Mouse (Mus musculus) forebrain, embryonic 14.5 days (tissue): ENCODE results near the gene Ggcx. TPM values are rescaled to one million over a fixed set of nuclear protein-coding genes. Genes with fewer than 3 reads are reported as not detected.

Experiments used
- ATAC-seq: fragments of 200-750 bp; cut with Nextera tagmentation; 2 replicates; pipeline ENCODE4 v1.8.0; 2017; ENCODE audit warnings: mild to moderate bottlenecking, moderate library complexity
- DNase-seq: peaks from one replicate; pipeline ENCODE4 v3.0.0-alpha.2; 2015; ENCODE audit warnings: low spot score
- H3K27ac ChIP-seq: fragments of 300-500 bp; sonication (generic); 2 replicates; pipeline ENCODE4 v1.5.1; 2014; ENCODE audit warnings: low read depth, mild to moderate bottlenecking, control low read depth, low read length, moderate library complexity
- H3K27me3 ChIP-seq: fragments of 300-500 bp; sonication (generic); replicated peaks from 2 replicates; pipeline ENCODE4 v1.6.1; 2014; ENCODE audit warnings: low read length, control low read depth, mixed read lengths; ENCODE audit not compliant: control insufficient read depth, insufficient read depth
- H3K36me3 ChIP-seq: fragments of 300-500 bp; sonication (generic); 2 replicates; pipeline ENCODE4 v1.6.1; 2014; ENCODE audit warnings: low read length, control low read depth; ENCODE audit not compliant: control insufficient read depth, insufficient read depth
- H3K4me1 ChIP-seq: fragments of 300-500 bp; sonication (generic); 2 replicates; pipeline ENCODE4 v1.6.1; 2014; ENCODE audit warnings: antibody characterized with exemption, low read length, control low read depth; ENCODE audit not compliant: control insufficient read depth, insufficient read depth
- H3K4me2 ChIP-seq: fragments of 300-500 bp; sonication (generic); 2 replicates; pipeline ENCODE4 v1.6.1; 2014; ENCODE audit warnings: mild to moderate bottlenecking, control low read depth, low read length
- H3K4me3 ChIP-seq: fragments of 300-500 bp; sonication (generic); 2 replicates; pipeline ENCODE4 v1.5.1; 2014; ENCODE audit warnings: low read depth, low read length, control low read depth
- H3K9ac ChIP-seq: fragments of 300-500 bp; sonication (generic); 2 replicates; pipeline ENCODE4 v1.6.1; 2014; ENCODE audit warnings: mild to moderate bottlenecking, low read length, control low read depth, moderate library complexity
- H3K9me3 ChIP-seq: fragments of 300-500 bp; sonication (generic); replicated peaks from 2 replicates; pipeline ENCODE4 v1.6.1; 2016; ENCODE audit warnings: low read length, control low read depth, mixed read lengths; ENCODE audit not compliant: control insufficient read depth
- WGBS: fragments of 180-500 bp; shearing (Covaris S2); extraction: QIAGEN DNeasy Blood & Tissue Kit; methylation state at CpG from one replicate; pipeline ENCODE4 v1.1.7; 2014; 5-methylcytosine and 5-hydroxymethylcytosine counted together
- polyA plus RNA-seq: library from polyadenylated mRNA; unstranded; fragments of >200 nt; fragmentation: Nextera tagmentation; extraction: Ambion mirVana; gene quantifications from 2 replicates; pipeline ENCODE4 v1.2.1, GENCODE M21; 2014

Ggcx gene
- polyA plus RNA-seq, 1 experiment from 2014 or later = 4.3 TPM

- 0 out of 2 replicates have a peak, but pooled peaks cover 4% of the 10 kb centered on the region for H3K27me3 ChIP-seq
- peaks cover 10% of the 10 kb centered on the region; the same call in 1 of the 2 replicates for H3K4me1 ChIP-seq
- WGBS = 25% methylated on average over 12 of the region's 12 CpGs
- no peak overlapping the region for H3K4me3 ChIP-seq
- H3K27ac ChIP-seq = no peak overlapping the region
- no peaks in the 10 kb centered on the region for H3K36me3 ChIP-seq
- H3K4me2 ChIP-seq = peak overlapping the region; percentile 56
- no peak for DNase-seq
- no peaks in the 10 kb centered on the region for H3K9me3 ChIP-seq
- no peak overlapping the region for H3K9ac ChIP-seq
- ATAC-seq = no peak
Observed at GRCm38 (mm10) chr6:72390795-72391521, 23.1 kb upstream of the Ggcx start.

DNA sequence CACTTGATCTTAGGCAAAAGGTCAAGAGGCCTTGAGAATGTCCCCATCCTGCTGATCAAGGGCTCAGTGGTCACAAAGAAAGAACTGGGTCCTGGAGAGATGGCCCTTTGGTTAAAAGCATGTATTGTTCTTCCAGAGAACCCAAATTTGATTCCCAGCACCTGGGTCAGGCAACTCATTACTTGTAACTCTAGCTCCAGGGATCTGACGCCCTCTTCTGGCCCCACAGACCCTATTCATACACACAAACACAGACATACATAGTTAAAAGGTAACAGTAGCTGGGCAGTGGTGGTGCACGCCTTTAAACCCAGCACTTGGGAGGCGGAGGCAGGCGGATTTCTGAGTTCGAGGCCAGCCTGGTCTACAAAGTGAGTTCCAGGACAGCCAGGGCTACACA is 21.8 kb upstream of the Ggcx start:
- whole genome bisulfite sequencing = 89% methylated on average over 5 of the region's 5 CpGs
- no peak for ATAC-seq
- H3K9me3 ChIP-seq = no peaks in the 10 kb centered on the region
- H3K9ac ChIP-seq = no peak overlapping the region
- no peak overlapping the region for H3K4me2 ChIP-seq
- no peak overlapping the region for H3K4me3 ChIP-seq
- H3K4me1 ChIP-seq = peaks cover 10% of the 10 kb centered on the region; the same call in 1 of the 2 replicates
- 0 out of 2 replicates have a peak, but pooled peaks cover 4% of the 10 kb centered on the region for H3K27me3 ChIP-seq
- no peaks in the 10 kb centered on the region for H3K36me3 ChIP-seq
- DNase-seq = no peak
- no peak overlapping the region for H3K27ac ChIP-seq

GRCm38 (mm10) chr6:72396837-72397251 is 17.3 kb upstream of the Ggcx start:
- no peak for DNase-seq
- Histone ChIP-seq H3K27ac (no peak overlapping the region), H3K4me1 (no peaks in the 10 kb centered on the region), H3K36me3 (no peaks in the 10 kb centered on the region), H3K4me3 (no peak overlapping the region), H3K27me3 (no peaks in the 10 kb centered on the region), H3K9me3 (no peaks in the 10 kb centered on the region), H3K9ac (no peak overlapping the region), H3K4me2 (no peak overlapping the region)
- ATAC-seq = no peak
- WGBS = 81% methylated on average over 10 of the region's 10 CpGs

GRCm38 (mm10) chr6:72399967-72400366 is 14.1 kb upstream of the Ggcx start:
- ATAC-seq = no peak
- no peaks in the 10 kb centered on the region for H3K27me3 ChIP-seq
- no peaks in the 10 kb centered on the region for H3K4me1 ChIP-seq
- no peak overlapping the region for H3K9ac ChIP-seq
- H3K27ac ChIP-seq = no peak overlapping the region
- no peaks in the 10 kb centered on the region for H3K9me3 ChIP-seq
- 57% methylated on average over 2 of the region's 2 CpGs for WGBS
- H3K4me3 ChIP-seq = no peak overlapping the region
- no peak overlapping the region for H3K4me2 ChIP-seq
- H3K36me3 ChIP-seq = no peaks in the 10 kb centered on the region
- no peak for DNase-seq

DNA sequence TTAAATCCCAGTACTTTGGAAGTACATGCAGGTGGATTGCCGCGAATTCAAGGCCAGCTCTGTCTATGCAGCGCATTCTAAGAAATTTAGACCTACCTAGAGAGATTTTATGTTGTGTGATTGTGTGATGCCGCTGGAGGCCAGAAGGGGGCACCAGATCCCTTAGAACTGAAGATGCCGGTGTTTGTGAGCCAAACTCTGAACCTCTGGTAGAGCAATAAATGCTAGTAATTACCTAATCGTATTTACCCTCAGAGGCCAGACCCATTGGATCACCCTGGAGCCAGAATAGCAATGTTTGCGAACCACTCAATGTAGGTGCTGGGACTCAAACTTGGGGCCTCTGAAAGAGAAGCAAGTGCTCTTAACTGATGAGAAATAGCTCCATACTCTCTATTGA is 12.2 kb upstream of the Ggcx start:
- Histone ChIP-seq H3K27ac (no peak overlapping the region), H3K9me3 (no peaks in the 10 kb centered on the region), H3K27me3 (no peaks in the 10 kb centered on the region), H3K4me1 (no peaks in the 10 kb centered on the region), H3K4me3 (no peak overlapping the region), H3K4me2 (no peak overlapping the region), H3K36me3 (no peaks in the 10 kb centered on the region), H3K9ac (no peak overlapping the region)
- DNase-seq (peak; percentile 77), ATAC-seq (no peak)
- 23% methylated on average over 7 of the region's 7 CpGs for WGBS

GRCm38 (mm10) chr6:72405356-72405755 is 8.8 kb upstream of the Ggcx start:
- H3K4me1 ChIP-seq = no peaks in the 10 kb centered on the region
- no peak for ATAC-seq
- H3K27me3 ChIP-seq = no peaks in the 10 kb centered on the region
- no peaks in the 10 kb centered on the region for H3K36me3 ChIP-seq
- H3K9ac ChIP-seq = no peak overlapping the region
- no peak for DNase-seq
- WGBS = 85% methylated on average over 7 of the region's 7 CpGs
- no peak overlapping the region for H3K4me3 ChIP-seq
- H3K4me2 ChIP-seq = no peak overlapping the region
- no peak overlapping the region for H3K27ac ChIP-seq
- no peaks in the 10 kb centered on the region for H3K9me3 ChIP-seq

DNA sequence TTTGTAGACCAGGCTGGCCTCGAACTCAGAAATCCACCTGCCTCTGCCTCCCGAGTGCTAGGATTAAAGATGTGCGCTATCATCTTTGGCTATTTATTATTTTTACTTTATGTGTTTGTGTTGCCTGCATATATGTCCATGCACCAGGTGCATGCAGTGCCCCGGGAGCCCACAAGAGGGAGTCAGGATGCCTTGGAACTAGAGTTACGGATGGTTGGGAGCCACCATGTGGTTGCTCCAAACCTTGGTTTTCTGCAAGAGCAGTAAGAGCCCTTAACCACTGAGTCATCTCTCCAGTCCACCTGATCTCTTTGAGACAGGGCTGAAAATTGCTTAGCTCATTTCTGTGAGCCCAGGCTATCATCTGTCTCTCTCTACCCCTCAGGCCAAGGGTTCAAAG is 7.0 kb upstream of the Ggcx start:
- Histone ChIP-seq H3K9ac (no peak overlapping the region), H3K4me1 (no peaks in the 10 kb centered on the region), H3K4me3 (no peak overlapping the region), H3K27me3 (no peaks in the 10 kb centered on the region), H3K27ac (no peak overlapping the region), H3K4me2 (no peak overlapping the region), H3K36me3 (no peaks in the 10 kb centered on the region), H3K9me3 (no peaks in the 10 kb centered on the region)
- ATAC-seq (peak; percentile 70), DNase-seq (peak; percentile 91)
- WGBS = 0% methylated on average over 5 of the region's 5 CpGs

DNA sequence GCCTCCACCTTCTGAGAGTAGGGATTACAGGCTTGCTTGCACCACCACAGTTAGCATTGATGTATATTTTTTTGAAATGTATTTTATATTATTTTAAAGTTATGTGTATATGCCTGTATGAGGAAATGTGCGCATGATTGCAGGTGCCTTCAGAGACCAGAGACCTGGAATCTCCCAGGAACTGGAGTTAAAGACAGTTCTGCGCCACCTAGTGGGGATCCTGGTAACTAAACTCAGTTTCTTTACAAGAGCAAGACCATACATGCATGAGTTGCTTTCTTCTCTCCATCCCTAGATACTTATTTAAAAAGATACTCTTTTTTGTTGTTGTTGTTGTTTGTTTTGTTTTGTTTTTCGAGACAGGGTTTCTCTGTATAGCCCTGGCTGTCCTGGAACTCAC is 4.5 kb upstream of the Ggcx start:
- Histone ChIP-seq H3K9ac (no peak overlapping the region), H3K4me2 (no peak overlapping the region), H3K4me1 (no peaks in the 10 kb centered on the region), H3K36me3 (no peaks in the 10 kb centered on the region), H3K4me3 (no peak overlapping the region), H3K9me3 (no peaks in the 10 kb centered on the region), H3K27ac (no peak overlapping the region), H3K27me3 (no peaks in the 10 kb centered on the region)
- no peak for ATAC-seq
- WGBS = 15% methylated on average over 3 of the region's 3 CpGs
- DNase-seq = peak; percentile 88

DNA sequence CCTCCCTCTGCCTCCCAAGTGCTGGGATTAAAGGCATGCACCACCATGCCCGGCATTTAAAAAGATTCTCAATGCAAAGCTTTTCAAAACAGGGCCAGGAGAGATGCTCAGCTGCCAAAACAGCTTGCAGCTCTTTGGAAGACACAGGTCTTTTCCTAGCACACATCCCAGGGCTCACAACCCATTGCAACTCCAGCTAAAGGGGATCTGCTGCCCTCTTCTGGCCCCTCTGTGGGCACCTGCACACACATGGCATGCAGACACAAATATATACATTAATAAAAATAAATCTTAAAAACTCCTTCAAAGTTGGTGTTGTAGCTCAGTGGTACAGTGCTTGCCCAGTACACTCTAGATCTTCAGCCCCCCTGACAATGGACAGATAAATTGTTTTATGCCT is 4.1 kb upstream of the Ggcx start:
- 44% methylated on average over 1 of the region's 1 CpGs for WGBS
- no peak overlapping the region for H3K4me3 ChIP-seq
- no peaks in the 10 kb centered on the region for H3K36me3 ChIP-seq
- H3K27me3 ChIP-seq = no peaks in the 10 kb centered on the region
- DNase-seq = no peak
- no peaks in the 10 kb centered on the region for H3K9me3 ChIP-seq
- no peak overlapping the region for H3K9ac ChIP-seq
- H3K27ac ChIP-seq = no peak overlapping the region
- H3K4me2 ChIP-seq = no peak overlapping the region
- H3K4me1 ChIP-seq = peaks cover 3% of the 10 kb centered on the region; the same call in 1 of the 2 replicates
- ATAC-seq = no peak
